Mouse (Mus musculus): ENCODE data around the gene Ccdc155.

Ccdc155 gene

DNA sequence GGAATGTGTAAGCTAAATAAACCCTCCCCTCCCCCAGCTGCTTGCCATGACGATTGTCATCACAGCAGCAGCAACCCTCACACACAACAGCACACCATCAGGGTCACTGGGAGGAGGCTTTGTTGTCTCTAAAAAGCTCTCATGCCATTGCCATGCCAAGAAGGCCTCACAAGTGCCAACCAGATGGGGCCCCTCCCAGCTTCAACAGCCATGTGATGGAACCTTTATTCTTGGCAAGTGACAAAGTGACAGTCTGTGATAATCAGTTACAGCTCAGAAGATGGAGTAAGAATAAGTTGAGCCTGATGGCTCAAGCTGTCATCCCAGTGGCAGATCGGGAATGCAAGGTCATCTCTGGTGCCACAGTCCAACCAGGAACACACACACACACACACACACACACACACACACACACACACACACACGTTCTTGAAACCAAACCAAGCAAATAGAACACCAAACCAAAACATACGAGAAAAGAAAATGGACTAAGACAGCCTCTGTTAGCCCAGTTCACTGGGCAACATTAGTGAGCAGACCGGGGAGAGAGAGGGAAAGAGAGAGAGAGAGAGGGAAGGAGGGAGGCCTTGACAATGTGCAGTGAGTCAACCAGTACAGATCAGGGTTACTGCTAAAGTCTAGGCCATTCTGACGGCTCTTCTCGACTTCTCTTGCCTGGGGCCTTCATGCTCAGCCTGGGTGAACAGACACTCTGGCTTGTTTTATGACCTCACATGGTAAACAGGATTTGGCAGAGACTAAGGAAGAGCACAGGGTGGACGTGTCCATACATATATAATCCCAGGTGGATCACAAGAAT, 64.6 kb downstream of the Ccdc155 start:
- DNase-seq = no peak

DNA sequence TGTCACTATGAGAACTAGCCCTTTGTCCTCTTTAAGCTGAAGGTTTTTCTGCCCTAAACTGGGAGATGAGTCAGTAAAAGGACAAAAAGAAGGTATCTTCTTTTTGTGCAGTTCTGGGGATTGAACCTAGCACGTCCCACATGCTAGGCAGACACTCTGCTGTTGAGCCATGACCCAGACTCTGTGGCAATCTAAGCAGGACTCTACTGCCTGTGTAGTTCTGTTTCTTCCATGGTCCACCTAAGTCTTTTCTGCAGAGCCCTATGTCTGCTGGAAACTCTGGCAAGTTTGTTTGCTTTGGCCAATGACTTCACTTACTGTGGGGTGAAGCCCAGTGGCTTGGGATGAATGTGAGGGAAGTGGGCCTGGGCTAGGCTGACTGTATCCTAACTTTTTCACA, 66.3 kb downstream of the Ccdc155 start:
- DNase-seq = no peak

DNA sequence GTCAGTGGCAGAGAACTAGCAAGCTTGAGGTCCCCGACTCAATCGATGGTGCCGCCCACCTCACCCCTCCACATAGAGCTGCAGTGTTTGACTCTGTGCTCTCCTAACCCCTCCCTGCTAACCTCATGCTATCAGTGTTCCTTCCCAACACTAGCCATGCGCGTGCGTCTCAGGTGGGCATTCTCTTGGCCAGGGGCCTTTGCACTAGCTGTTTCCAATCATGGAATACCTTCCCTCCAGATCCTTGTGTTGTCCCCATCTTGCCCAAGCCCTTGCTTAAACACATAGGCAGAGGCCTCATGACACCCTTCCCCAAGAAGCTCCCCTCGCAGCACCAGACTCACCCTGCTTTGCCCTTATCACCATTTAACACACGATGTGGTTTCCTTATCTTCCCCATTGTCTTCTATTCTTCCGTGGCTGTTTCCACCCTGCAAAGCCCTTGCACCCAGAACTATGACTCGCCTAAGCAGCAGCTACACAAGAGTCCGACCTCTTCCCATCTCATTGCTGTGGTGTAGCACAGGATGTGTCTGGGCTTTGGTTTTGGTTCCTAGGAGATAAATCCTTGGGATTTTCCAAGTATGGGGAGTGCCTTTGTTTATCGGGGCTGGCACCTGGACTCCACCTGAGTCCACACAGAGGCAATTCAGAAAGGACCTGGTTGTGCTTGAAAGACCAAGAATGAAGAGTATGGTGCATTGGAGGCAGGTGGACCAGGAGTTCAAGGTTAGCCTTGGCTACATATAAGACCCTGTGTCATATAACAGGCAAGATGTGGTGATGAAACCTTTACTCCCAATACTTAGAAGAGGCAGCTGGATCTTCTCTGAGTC, 67.3 kb downstream of the Ccdc155 start:
- peak; percentile 49 for DNase-seq

DNA sequence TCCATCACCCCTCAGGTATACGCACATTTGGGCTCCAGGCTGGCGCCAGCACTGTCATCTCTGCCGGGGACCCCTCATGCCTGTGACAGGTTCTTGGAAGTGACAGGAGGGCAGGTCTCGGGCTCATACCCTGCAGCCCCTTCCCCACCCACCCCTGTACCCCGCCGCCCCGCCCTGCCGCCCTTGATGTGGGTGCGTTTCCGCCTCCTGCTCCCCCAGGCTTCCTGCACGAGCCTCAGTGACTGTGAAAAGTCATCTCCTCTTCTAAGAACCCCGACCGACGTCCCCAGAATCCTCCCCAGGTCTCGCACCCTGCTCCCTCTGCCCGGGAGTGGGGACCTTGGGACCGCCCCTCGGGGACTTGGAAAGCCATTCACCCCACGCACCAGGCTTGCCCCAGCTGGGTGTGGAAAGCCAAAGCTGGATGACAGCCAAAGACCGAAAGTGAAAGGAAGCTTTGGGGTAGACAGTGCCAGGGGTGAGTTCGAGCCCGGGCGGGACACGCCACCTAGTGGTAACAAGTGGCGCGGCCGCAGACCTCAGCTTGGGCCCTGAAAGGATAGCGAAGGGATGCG, 68.6 kb downstream of the Ccdc155 start, which contains the start of the genes Gm45713 and Flt3l:
Gm45713 (minus strand) TSS at position 239 of the 575 bp plus-strand sequence.
Flt3l (minus strand) TSS at position 440 of the 575 bp plus-strand sequence.
- DNase-seq = peak; percentile 93

DNA sequence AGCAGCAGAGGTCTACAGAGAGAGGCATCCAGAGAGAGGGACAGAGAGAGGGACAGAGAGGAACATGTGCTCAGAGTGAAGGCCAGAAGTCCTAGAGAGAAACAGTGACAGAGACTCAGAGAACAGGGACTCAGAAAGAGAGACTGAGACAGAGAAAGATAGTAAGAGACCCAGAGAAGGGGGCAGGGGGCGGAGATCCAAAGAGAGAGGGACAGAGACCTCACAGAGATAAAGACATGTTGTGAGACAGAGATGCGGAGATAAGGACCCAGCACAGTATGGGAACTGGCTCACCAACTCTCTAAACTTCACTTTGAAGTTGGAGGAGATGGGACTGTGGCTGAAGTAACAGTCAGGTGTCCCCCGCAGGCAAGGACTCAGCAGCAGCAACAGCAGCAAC, 69.3 kb downstream of the Ccdc155 start:
- DNase-seq = peak; percentile 34

DNA sequence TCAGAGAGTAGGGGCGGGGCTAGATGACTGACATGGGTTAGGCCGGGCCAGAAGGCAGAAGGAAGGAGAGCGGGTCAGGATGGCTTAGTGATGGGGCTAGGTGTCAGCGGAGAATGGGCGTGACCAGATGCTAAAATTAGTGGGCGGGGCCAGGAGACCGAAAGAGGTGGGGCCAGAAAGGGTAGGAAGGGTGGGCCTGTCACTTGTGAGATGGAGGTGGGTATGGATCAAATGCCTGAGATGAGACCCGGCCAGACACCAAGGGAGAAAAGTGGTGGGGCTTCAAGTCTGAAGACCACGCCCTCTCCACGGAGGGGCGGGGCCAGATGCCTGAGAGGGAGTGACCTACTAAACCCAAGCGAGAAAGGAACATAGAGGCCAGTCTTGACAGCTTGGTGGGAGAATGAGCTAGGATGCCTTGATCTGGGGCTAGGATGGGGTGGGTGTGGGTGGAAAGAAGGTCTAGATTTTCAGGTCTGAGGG, 70.1 kb downstream of the Ccdc155 start:
- DNase-seq = peak; percentile 59
